Mouse (Mus musculus) heart, embryonic 14.5 days (tissue): ENCODE data around the gene Nkpd1. TPM values are rescaled to one million over a fixed set of nuclear protein-coding genes. Genes with fewer than 3 reads are reported as not detected.
A peak's percentile ranks its signal among the peaks of the same experiment; 100 is the strongest.

Source experiments
- ATAC-seq: fragments of 200-750 bp; cut with Nextera tagmentation; 2 replicates; pipeline ENCODE4 v1.8.0; 2017; ENCODE audit warnings: low read depth, moderate TSS enrichment; ENCODE audit not compliant: insufficient number of reproducible peaks, insufficient read depth, low FRiP score
- H3K27ac ChIP-seq, 2 experiments: fragments of 200-500 bp in 1 of 2; fragments of 300-500 bp in 1 of 2; sonication (generic) in 1 of 2; replicated peaks in 1 of 2; 2 replicates each; pipeline ENCODE4 v1.5.1; 2012 to 2014; ENCODE audit warnings: low read depth in 2 of 2, low read length in 2 of 2, control low read depth in 1 of 2, mild to moderate bottlenecking in 1 of 2, mixed read lengths in 1 of 2; ENCODE audit not compliant: control insufficient read depth in 1 of 2, insufficient read depth in 1 of 2
- H3K27me3 ChIP-seq: fragments of 300-500 bp; sonication (generic); 2 replicates; pipeline ENCODE4 v1.6.1; 2014; ENCODE audit warnings: mild to moderate bottlenecking, low read length, control low read depth; ENCODE audit not compliant: control insufficient read depth, insufficient read depth
- H3K36me3 ChIP-seq: fragments of 300-500 bp; sonication (generic); 2 replicates; pipeline ENCODE4 v1.6.1; 2014; ENCODE audit warnings: mild to moderate bottlenecking, control low read depth, low read length, mixed read lengths; ENCODE audit not compliant: control insufficient read depth, insufficient read depth
- H3K4me1 ChIP-seq, 2 experiments: fragments of 200-500 bp in 1 of 2; fragments of 300-500 bp in 1 of 2; sonication (generic) in 1 of 2; 2 replicates each; pipeline ENCODE4 v1.6.1; 2012 to 2014; ENCODE audit warnings: low read length in 2 of 2, control low read depth in 1 of 2, mixed read lengths in 1 of 2; ENCODE audit not compliant: control insufficient read depth in 2 of 2, insufficient read depth in 2 of 2
- H3K4me2 ChIP-seq: fragments of 300-500 bp; sonication (generic); 2 replicates; pipeline ENCODE4 v1.6.1; 2014; ENCODE audit warnings: mild to moderate bottlenecking, low read length
- H3K4me3 ChIP-seq, 2 experiments: fragments of 200-500 bp in 1 of 2; fragments of 300-500 bp in 1 of 2; sonication (generic) in 1 of 2; 2 replicates each; pipeline ENCODE4 v1.5.1; 2012 to 2014; ENCODE audit warnings: low read length in 2 of 2, mild to moderate bottlenecking in 2 of 2, control low read depth in 1 of 2, low read depth in 1 of 2, moderate library complexity in 1 of 2; ENCODE audit not compliant: control insufficient read depth in 1 of 2, insufficient read depth in 1 of 2
- H3K9ac ChIP-seq: fragments of 300-500 bp; sonication (generic); 2 replicates; pipeline ENCODE4 v1.6.1; 2014; ENCODE audit warnings: mild to moderate bottlenecking, low read length
- H3K9me3 ChIP-seq: fragments of 300-500 bp; sonication (generic); 2 replicates; pipeline ENCODE4 v1.6.1; 2016; ENCODE audit warnings: low read length, control low read depth; ENCODE audit not compliant: control insufficient read depth
- WGBS: fragments of 180-500 bp; shearing (Covaris S2); extraction: QIAGEN DNeasy Blood & Tissue Kit; methylation state at CpG from one replicate; pipeline ENCODE4 v1.1.7; 2014; 5-methylcytosine and 5-hydroxymethylcytosine counted together
- polyA plus RNA-seq: library from polyadenylated mRNA; unstranded; fragments of >200 nt; fragmentation: Nextera tagmentation; extraction: Ambion mirVana; gene quantifications from 2 replicates; pipeline ENCODE4 v1.2.1, GENCODE M21; 2014

The Nkpd1 gene
- polyA plus RNA-seq, 1 experiment from 2014 or later, result not detected

DNA sequence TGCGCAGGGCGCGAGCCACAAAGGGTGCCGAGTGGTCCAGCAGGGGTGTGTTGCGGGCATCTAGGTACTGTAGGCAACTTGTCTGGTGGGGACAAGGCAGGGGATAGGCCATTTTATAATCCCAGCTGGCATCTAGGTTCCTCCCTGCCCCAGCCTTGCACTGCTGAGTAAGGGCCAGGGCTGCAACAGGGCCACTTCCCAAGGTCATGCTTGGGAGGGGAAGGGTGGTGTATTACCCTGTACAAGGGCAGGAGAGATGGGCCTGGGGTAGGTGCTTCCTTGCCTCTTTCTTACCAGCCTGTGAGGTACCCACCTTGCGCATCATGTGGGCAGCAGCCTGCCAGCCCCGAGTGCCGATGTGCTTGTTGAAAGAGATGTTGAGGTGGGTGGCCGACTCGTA lies 17.0 kb downstream of the Nkpd1 start:
- peaks cover 62% of the 10 kb centered on the region for H3K36me3 ChIP-seq
- H3K4me3 ChIP-seq, result no peak overlapping the region
- no peak overlapping the region for H3K9ac ChIP-seq
- no peak for ATAC-seq
- 87% methylated on average over 10 of the region's 10 CpGs for WGBS
- peaks cover 3 to 19% of the 10 kb centered on the region in 2 experiments; a peak in 3 of 4 replicates for H3K4me1 ChIP-seq
- no peak overlapping the region for H3K27ac ChIP-seq
- no peak overlapping the region for H3K4me2 ChIP-seq
- H3K27me3 ChIP-seq, result no peaks in the 10 kb centered on the region
- no peaks in the 10 kb centered on the region for H3K9me3 ChIP-seq

DNA sequence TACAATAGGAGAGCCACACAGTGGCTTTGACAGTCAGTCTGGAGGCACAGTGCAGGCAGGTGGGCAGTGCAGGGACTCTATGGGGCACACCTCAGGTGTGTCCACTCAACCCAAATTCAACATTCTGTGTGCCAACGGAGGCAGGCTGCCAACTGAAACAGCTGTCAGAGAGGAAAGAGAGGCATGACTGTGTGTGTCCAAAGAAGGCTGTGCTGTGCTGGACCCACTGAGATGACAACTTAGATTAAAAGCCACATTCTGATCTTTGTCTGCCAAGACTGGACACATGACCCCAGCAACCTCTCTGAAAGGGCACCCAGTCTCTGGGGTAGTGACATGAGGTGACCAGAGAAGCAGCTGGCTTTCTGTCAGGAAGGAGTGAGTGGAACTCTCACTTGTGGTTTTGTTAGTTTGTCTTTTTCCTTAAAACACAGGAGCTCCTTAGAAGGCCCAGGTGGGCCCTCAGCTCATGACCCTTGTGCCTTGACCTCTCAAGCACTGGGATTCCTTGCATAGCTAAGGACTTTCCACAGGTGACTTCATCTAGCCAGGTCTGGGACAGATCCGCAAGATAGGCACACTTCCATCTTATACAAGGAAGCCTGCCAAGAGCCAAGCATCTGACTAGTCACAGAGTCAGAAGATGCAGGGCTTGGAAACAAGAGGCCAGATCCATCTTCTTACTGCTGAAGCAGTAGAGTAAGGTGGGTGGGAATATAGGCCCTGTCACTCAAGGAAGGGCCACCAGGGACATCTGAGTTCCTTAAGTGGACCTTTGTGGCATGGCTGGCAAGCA lies 23.3 kb downstream of the Nkpd1 start:
- WGBS, result 88% methylated on average over 2 of the region's 2 CpGs
- ATAC-seq, result no peak
- Histone ChIP-seq H3K36me3 (no peaks in the 10 kb centered on the region), H3K4me2 (no peak overlapping the region), H3K4me1 (peaks cover 15 to 51% of the 10 kb centered on the region in 2 experiments), H3K27ac (no peak overlapping the region), H3K27me3 (no peaks in the 10 kb centered on the region), H3K9ac (no peak overlapping the region), H3K4me3 (no peak overlapping the region), H3K9me3 (no peaks in the 10 kb centered on the region)

- Histone ChIP-seq H3K27ac (no peak overlapping the region), H3K4me2 (no peak overlapping the region), H3K9me3 (no peaks in the 10 kb centered on the region), H3K4me3 (no peak overlapping the region), H3K9ac (0 out of 2 replicates have a peak overlapping the region, but pooled peaks have one; percentile 10), H3K27me3 (no peaks in the 10 kb centered on the region), H3K4me1 (peaks cover 15 to 52% of the 10 kb centered on the region in 2 experiments), H3K36me3 (no peaks in the 10 kb centered on the region)
- ATAC-seq, result no peak
- 82% methylated on average over 7 of the region's 7 CpGs for WGBS
Observed at GRCm38 (mm10) chr7:19541681-19542154, 24.1 kb downstream of the Nkpd1 start.

DNA sequence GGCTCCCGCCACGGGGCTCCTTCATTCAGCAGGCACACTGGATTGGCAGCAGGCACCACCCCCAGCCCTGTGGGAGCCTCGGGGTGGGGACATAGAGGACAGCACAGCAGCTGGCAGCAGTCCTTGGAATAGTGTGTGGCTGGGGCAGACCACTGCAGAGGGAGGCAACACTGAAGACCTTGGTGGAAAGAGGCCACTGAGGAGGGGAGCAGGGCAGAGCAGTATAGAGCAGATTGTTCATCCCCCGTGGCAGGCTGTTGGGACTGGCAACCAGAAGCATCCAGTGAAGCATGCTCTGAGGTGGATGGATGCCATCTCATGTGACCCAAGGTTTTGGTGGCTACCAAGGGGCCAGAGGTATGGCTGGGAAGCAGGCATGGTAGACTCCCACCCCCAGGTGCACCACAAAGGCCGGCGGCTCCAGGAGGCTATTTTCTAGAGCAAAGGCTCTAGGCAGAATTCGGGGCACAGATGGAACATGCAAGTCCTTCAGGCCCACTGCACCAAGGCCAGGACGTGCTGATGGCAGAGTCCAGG lies 24.6 kb downstream of the Nkpd1 start:
- H3K9me3 ChIP-seq, result no peaks in the 10 kb centered on the region
- H3K4me2 ChIP-seq, result no peak overlapping the region
- H3K36me3 ChIP-seq, result no peaks in the 10 kb centered on the region
- 0 out of 2 replicates have a peak overlapping the region, but pooled peaks have one; percentile 10 for H3K9ac ChIP-seq
- peak; percentile 62 for ATAC-seq
- whole genome bisulfite sequencing, result 57% methylated on average over 8 of the region's 8 CpGs
- H3K4me1 ChIP-seq, result peaks cover 14 to 51% of the 10 kb centered on the region in 2 experiments
- H3K4me3 ChIP-seq, result no peak overlapping the region
- no peaks in the 10 kb centered on the region for H3K27me3 ChIP-seq
- H3K27ac ChIP-seq, result peak overlapping the region in 1 of 2 experiments; percentile 42; a peak in 1 of 4 replicates

- no peaks in the 10 kb centered on the region for H3K27me3 ChIP-seq
- H3K4me1 ChIP-seq, result peaks cover 12 to 44% of the 10 kb centered on the region in 2 experiments
- no peaks in the 10 kb centered on the region for H3K9me3 ChIP-seq
- H3K27ac ChIP-seq, result no peak overlapping the region
- whole genome bisulfite sequencing, result 38% methylated on average over 6 of the region's 6 CpGs
- H3K4me2 ChIP-seq, result no peak overlapping the region
- H3K36me3 ChIP-seq, result no peaks in the 10 kb centered on the region
- no peak overlapping the region for H3K4me3 ChIP-seq
- H3K9ac ChIP-seq, result no peak overlapping the region
- ATAC-seq, result no peak
Observed at GRCm38 (mm10) chr7:19543584-19543983, 25.9 kb downstream of the Nkpd1 start.

DNA sequence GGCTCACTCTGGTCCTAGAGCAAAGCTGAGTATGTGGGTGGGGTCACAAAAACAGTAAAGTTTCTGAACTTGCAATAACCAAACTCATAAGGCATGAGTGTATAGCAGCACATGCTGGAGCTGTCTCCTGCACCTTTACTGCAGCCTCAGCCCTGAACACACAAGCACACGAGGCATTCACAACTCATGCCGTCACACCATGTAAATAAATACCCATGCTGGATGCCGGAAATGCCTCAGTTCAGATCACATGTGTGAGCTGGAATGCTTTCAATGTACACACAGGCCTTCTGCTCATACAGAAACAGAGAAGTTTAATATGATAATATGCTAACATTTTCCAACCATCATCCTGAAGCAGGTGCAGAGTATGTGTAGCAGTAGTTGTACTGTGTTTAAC lies 28.4 kb downstream of the Nkpd1 start:
- Histone ChIP-seq H3K27me3 (no peaks in the 10 kb centered on the region), H3K9ac (no peak overlapping the region), H3K4me3 (no peak overlapping the region), H3K27ac (no peak overlapping the region), H3K4me1 (peaks cover 12 to 44% of the 10 kb centered on the region in 2 experiments), H3K4me2 (no peak overlapping the region), H3K36me3 (no peaks in the 10 kb centered on the region), H3K9me3 (no peaks in the 10 kb centered on the region)
- no peak for ATAC-seq
- 31% methylated on average over 3 of the region's 3 CpGs for WGBS

DNA sequence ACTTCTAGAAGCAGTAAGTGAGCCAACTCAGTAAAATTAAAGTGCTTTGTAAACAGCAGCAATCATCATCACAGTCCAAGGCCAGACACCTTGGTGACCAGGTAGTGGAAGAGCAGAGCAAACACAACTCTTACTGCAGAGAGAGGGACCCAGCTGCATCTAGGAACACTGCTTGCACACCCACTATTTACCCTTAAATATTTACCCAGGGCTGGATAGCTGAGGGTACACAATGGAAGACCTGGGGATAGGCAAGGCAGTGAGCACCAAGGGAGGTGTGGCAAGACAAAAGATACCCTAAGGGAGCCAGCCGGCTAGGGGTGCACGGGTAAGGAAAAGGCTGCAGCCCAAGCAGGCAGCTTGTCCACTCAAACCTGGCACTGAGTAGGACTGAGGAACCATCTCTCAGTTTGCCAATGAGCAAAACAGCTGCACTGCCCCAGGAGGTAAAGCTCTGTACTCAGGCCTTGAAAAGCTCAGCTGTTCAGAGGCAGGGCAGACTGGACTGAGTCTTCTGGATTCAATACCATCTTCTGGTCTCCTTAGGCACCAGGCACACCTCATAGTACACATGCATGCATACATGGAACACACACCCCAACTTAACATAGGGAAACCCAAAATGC lies 29.8 kb downstream of the Nkpd1 start:
- Histone ChIP-seq H3K9ac (no peak overlapping the region), H3K9me3 (no peaks in the 10 kb centered on the region), H3K27me3 (no peaks in the 10 kb centered on the region), H3K4me2 (no peak overlapping the region), H3K36me3 (0 out of 2 replicates have a peak, but pooled peaks cover 4% of the 10 kb centered on the region), H3K4me3 (no peak overlapping the region), H3K4me1 (peaks cover 4 to 33% of the 10 kb centered on the region in 2 experiments), H3K27ac (no peak overlapping the region)
- ATAC-seq, result no peak
- WGBS, result 83% methylated on average over 2 of the region's 2 CpGs
